Mouse (Mus musculus) c-Kit-positive CD71-negative TER-119-negative erythroid progenitor cells, embryonic 14.5 days (primary cell): ENCODE results near the gene H2-D1.
A peak's percentile ranks its signal among the peaks of the same experiment; 100 is the strongest.
"Not testable (repeated sequence)": the region's sequence is repeated elsewhere in the genome, so short reads cannot be mapped to it uniquely, and the experiment has no call there.

ENCODE experiments used
- DNase-seq: peaks from one replicate; pipeline ENCODE4 v3.0.0-alpha.2; 2013; ENCODE audit warnings: low read depth

Gene H2-D1

GRCm38 (mm10) chr17:35262664-35263522 lies at the start of gene H2-D1:
Gene H2-D1, plus strand, starts transcription at chr17:35262730.
- peak; percentile 100 for DNase-seq

- DNase-seq, result no peak
These were observed 49.5 kb upstream of the H2-D1 start for GRCm38 (mm10) chr17:35213071-35213470.

- no peak for DNase-seq
These were observed 43.9 kb upstream of the H2-D1 start for GRCm38 (mm10) chr17:35218516-35219193.

- no peak for DNase-seq
These were observed 42.9 kb upstream of the H2-D1 start for GRCm38 (mm10) chr17:35219601-35220041.

DNA sequence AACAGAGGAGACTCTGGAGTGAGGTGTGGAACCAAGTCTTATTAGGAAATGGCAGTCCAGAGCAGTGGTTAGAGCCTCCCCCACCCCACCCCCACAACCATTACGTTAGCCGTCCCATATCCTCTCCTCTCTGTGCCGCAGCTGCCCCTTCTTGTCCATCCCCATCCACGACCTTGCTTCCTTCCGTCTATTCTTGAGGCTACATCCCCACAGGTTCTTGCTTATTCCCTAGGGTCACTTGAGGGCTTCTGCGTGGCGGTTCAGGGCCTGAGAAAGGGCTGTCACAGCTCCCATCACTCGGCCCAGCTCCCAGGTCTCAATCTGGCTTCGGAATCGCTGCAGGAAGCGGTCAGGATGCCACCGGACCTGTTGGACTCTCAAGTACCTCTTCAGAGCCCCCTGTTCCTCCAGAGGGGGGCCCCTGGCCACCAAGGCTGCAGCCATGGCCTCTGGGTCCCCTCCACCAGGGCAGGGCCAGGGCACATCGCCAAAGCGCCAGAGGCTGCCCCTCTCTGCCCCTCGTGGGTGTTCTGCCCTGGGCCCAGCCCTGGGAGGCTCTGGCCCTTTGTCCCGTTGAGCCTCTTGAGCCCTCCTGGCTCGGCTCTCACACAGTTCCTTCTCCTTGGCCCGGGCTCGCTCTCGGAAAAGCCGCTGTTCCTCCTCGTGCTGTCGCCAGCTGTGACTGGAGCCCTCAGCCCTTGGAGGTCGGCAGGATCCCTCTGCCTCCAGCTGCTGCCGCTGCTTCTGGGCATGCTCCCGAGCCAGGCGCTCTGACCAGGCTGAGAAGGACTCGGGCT lies 42.2 kb upstream of the H2-D1 start, which contains the start of gene Gm16181:
Gene Gm16181 (plus strand): TSS at position 679 of the 797 bp plus-strand sequence.
- DNase-seq, result no peak

GRCm38 (mm10) chr17:35222299-35222698 lies 40.2 kb upstream of the H2-D1 start:
- no peak for DNase-seq

- DNase-seq, result no peak
These were observed 37.9 kb upstream of the H2-D1 start for GRCm38 (mm10) chr17:35224641-35225040.

GRCm38 (mm10) chr17:35225456-35225855 lies 37.1 kb upstream of the H2-D1 start:
- no peak for DNase-seq

- DNase-seq, result no peak
These were observed 35.9 kb upstream of the H2-D1 start for GRCm38 (mm10) chr17:35226561-35227046.

- DNase-seq, result no peak
These were observed 31.5 kb upstream of the H2-D1 start for GRCm38 (mm10) chr17:35231022-35231421.

- DNase-seq, result peak; percentile 78
These were observed 30.5 kb upstream of the H2-D1 start for GRCm38 (mm10) chr17:35232043-35232442.

GRCm38 (mm10) chr17:35232659-35233058 lies 29.9 kb upstream of the H2-D1 start:
- no peak for DNase-seq

DNA sequence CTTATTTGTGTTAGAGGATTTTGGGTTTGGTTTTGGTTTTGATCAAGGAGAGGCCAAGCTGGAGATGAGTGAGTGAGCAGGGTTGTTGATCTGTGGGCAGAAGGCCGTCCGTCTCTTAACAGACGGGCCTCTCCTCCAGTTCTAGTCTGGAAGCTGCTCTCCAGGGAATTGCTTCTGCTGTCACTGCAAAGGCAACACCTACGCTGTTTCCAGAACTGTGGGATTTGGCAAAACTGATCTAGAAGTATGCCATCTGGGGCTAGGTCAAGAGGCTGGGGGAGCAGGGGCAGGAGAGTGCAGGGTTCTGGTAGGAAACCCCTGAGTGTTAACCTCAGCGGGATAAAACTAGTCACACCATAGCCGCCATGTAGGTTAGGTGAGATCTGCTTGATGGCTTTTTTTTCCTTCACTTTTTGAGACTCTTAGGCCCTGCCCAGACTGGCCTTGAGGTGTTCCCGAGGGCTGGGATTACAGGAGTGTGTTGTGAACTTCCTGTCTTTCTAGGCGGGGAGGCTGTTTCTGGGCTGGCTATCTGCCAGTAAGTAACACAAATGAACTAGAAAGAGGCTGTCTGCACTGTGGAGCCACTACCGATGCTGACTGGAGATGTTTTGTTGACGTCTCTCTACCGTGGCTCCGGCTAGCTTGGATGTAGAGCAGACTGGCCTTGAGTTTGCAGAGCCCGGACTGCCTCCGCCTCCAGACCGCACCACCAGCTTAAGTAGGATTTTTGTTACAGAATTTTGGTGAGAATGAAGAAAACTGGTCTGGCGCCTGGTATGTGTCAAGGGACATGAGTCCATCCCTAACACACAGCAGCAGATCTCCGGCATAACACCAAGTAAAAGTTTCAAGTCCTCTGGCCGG lies 29.2 kb upstream of the H2-D1 start, which contains the start of gene Atp6v1g2:
Gene Atp6v1g2 (plus strand): TSS at position 547 of the 867 bp plus-strand sequence.
- no peak for DNase-seq

DNA sequence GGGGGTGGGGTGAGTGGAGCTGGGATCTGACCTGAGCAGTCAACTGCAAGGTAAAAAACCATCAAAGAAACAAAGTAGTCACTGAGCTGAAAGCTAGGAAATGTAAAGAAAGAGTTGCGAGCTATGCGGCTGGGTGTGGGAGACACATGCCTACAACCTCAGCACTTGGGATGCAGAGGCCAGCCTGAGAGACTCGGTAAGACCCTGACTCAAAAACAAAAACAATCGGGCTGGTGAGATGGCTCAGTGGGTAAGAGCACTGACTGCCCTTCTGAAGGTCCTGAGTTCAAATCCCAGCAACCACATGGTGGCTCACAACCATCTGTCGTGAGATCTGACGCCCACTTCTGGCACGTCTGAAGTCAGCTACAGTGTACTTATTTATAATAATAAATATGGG lies 28.4 kb upstream of the H2-D1 start:
- DNase-seq, result not testable (repeated sequence)

GRCm38 (mm10) chr17:35234903-35235302 lies 27.6 kb upstream of the H2-D1 start:
- DNase-seq, result no peak

- peak; percentile 95 for DNase-seq
These were observed 26.7 kb upstream of the H2-D1 start, which contains the start of gene Nfkbil1 for GRCm38 (mm10) chr17:35235614-35236389. Gene Nfkbil1, minus strand, starts transcription at chr17:35235792.

DNA sequence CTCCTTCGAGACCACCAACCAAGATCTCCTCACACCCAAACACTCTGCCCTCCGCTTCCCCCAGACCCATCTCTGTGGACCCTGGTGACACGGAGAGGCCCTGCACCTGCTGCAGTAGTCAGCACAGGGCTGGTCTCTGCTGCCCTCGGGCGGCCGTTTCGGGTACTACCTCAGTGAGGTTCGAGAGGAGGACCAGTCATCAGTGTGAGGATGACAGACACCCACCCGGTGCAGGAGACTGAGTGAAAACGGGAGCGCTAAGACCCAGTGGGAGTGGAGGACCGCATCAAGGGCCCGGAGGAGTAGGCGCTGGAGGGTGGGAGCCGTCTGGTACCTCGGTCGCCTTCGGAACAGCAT lies 26.2 kb upstream of the H2-D1 start:
- peak; percentile 89 for DNase-seq

DNA sequence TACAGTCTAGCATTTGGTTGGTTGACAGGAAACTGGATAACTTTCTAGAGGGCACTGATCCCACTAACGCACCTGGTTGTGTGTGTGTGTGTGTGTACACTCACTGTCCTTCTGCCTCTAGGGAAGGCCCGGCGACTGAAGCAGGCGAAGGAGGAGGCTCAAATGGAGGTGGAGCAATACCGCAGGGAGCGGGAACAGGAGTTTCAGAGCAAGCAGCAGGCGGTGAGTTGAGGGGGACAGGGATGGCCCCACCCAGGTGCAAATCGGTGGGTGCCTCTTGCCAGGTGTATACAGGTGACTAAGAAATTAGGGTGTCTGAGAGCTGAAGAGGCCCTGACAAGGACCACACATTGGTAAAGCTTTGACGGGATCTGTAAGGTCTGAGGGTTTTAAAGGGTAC lies 25.5 kb upstream of the H2-D1 start:
- DNase-seq, result no peak

DNA sequence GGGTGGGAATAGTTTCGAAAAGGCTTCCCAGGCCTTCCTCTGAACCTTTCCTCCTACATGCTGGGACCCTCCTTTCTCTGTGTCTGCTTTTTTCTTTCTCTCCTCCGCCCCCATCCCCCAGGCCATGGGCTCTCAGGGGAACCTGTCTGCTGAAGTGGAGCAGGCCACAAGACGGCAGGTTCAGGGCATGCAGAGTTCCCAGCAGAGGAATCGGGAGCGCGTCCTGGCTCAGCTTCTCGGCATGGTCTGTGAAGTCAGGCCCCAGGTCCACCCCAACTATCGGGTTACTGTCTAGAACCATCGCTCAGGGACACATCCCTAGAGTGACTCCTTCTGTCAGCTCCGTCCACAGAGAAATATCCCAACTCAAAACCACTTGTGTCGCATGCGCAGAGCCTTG lies 25.0 kb upstream of the H2-D1 start:
- no peak for DNase-seq

DNA sequence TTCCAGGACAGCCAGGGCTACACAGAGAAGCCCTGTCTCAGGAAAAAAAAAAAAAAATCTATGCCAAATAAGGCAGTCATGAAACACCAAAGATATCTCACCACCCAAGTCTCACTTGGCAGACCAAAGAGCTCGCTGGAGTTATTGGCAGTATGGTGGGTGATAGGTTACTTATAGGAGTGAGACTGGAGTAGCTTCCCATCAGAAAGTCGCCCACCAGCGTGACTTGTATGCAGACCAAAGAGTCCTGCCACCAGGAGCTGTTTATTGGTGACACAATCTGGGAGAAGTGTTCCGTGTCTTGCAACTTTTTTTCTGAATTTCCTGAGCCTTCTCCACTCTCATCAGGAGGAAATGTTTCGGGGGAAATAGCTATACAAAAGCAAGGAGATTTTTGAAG lies 22.8 kb upstream of the H2-D1 start:
- no peak for DNase-seq
